Mouse (Mus musculus): ENCODE measurements around the gene Mageb3.
A peak's percentile ranks its signal among the peaks of the same experiment; 100 is the strongest.

Mageb3 gene

DNA sequence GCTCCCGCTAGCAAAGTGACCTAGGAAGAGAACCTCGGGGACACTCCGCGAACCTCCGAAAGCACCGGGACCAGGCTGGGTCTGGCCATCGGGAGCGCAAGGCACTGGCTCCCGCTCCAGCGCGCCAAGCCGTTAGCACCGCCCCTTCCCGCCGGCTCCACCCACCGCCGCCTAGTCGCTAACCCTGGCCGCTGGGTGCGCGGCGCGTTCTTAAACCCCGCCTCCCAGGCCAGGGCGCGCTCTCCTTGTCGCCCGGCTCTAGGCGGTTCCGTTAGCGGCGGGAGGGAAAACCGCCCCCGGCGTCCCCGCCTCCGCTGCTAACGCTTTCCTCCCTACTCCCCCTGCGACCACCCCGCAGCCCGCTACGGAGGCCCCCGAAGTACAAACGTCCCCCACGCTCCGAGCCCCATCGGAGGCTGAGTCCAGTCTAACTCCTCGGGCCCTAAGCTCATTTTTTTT, at the start of gene Mageb3, which contains the start of gene Ctdspl2:
Gene Mageb3, minus strand, starts transcription at position 328 of the 459 bp plus-strand sequence.
Gene Ctdspl2, plus strand, starts transcription at position 237 of the 459 bp plus-strand sequence.
- DNase-seq, result peak; percentile 100

DNA sequence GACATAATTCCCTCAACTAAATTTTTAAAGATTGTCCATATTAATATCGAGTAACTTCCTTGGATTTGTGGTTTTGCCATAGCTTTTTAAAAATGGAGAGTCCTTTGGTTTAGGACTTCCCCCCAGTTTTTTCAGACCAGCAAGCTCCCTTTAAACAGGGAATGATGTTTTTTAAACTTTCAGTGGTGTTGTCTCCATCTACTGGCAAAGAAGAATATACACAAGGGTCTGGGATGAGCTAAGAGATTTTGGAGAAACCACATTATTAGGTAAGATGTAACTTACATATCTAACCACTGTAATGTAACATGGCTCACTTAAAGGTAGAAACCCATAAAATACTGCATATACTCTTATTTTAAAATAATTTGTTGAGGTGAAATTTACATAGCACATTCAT, 39.8 kb upstream of the Mageb3 start:
- DNase-seq, result no peak

DNA sequence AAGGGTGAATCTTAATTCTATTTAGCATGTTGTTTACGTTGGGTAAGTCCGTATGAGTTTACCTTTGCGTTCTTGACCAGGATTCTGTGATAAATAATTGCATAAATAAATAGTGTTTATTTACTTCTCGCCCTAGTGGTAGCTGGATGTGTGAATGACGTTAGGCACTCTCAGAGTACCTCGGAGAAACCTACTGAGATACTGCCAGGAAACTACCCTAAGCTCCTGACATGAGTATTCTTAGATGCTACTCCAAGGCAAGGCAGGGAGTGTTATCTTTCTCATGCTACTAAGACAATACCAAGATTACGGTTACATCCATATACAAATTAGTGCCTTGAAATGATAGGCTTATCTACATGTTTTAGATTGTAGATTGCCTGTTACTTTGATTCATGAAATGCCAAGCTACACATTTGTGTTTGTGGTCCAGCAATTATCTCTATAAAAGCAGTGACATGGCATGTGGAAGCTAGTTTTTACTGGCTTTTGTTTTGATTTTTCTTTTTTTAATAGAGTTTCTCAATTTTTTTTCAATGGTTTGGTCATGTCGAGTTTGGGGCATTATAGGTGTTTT, 1.4 kb upstream of the Mageb3 start:
- no peak for DNase-seq

DNA sequence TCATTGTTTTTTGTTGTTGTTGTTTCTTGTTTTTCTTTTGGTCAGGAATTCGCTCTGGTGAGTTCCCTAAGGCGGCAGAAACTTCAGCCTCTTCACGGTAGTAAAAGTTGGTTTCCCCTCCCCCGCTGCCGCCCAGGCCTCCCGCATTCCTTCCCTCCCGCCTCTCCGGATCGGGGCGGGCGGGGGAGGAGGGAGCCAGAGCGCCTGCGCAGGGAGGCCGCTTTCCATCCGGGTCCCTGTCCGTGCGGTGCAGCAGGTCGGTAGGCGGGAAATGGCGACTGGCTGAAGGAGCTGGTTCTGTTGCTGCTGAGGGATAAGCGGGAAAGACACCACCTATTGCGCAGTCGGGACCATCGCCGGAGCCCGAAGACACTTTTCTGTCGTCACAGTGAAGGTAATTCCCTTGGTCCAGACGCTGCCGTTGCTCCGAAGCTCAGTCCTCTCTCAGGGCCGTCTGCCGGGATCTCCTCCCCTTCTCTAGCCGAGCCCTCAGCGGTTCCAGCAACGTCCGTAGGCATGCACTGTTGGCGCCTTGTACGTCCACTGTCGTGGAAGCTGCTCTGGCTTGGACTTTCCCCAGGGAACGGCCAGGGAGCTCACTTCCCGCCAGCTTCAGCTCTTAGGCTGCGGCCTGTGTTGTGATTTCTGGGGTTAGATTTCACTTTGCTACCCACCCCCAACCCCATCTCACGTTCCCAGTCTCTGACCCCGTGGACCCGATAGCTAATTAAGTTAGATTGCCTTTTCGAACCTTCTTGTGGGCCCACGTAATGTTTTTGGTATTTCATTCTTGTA, 529 bp upstream of the Mageb3 start:
- DNase-seq, result peak; percentile 100

DNA sequence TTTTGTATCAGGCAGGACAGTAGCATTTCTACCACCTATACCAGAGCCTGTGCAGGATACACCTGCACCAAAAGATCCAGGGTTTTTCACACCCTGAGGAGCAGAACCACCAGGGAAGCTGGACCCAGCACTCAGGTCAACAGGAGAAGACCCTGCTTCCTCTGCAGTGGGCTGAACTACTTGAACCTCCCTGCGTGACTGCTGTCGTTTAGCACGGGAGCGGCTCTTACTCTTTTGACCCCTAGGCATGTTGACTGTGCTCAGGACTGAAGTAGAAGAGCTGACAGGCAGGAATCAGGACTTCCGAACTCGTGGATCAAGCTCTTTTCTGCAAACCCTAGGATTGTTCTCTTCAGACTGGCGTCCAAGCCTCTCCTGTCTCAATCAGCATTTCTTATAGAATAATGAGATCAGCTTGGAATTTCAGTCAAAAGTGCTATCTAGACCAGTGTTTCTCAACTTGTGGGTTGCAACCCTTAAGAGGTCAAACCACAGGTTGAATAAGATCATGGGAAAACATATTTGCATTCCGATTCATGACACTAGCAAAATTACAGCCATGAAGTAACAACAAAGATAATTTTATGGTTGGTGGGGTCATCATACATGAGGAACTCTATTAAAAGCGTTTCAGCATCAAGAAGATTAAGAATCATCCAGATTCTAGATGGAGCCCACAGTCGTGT, 778 bp downstream of the Mageb3 start:
- peak; percentile 86 for DNase-seq

DNA sequence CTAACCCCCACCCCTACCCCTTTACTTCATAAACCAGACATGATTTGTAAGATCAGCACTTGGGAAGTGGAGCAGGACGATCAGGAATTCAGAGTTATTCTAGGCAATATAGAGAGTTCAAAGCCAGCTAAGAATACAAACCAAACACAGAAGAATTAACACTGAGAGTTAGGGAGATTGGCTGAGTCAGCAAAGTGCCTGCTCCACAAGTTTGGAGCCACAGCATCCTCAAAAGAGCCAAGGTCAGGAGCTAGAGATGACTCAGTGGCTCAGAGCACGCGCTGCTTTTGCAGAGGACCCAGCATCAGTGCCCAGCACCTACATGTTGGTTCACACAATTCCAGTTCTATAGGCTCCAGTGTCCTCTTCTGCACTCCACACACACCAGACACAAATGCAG, 12.5 kb downstream of the Mageb3 start:
- peak; percentile 51 for DNase-seq

DNA sequence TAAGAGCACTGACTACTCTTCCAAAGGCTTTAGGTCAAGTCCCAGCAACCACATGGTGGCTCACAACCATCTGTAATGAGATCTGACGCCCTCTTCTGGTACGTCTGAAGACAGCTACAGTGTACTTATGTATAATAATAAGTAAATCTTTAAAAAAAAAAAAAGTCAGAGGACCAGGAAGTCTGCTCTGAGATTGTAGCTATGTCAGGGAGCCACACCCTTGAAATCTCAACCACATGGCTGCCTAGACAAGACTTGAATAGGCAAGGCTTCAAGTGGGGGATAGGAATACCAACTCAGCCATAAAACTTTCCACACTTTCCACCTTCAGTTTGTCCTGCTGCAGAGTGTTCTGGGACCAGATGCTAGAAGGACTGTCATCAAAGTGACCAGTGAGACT, 18.3 kb downstream of the Mageb3 start:
- DNase-seq, result peak; percentile 53

DNA sequence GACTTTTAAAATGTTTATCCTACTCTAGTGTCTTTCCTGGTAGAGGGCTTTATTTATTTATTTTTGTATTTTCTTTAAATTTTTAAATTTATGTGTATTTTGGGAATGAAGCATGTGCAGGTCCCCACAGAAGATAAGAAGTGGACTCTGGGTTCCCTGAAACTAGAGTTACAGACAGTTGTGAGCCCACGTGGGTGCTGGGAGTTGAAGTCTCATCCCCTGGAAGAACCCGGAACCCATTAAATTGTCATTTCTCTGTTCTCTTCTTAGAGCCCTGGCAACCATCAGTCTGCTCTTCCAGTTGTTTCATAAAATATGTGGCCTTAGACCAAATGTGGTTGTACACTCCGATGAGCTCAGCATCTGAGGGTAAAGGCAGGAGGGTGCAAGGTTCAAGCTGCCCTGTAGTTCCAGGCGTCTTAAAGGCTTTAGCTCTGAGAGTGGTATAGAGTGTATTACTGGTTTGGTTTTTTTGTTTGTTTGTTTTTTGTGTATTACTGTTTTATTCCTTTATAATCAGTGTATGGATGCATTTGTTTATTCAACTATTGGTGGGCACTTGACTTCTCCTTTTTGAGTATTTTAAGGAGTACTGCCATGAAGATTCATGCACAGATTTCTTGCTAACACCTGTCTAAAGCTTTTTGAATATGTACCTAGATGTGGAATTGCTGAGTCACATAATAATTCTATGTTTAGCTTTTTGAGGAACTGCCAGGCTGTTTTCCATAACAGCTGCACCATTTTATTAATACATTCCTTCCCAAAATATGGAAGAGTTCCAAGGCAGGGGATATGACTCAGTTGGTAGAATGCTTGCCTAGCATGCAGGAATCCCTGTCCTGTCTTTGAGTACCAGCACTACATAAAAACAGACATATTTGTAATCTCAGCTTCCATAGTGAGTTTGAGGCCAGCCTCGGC, 39.6 kb downstream of the Mageb3 start:
- DNase-seq, result no peak

DNA sequence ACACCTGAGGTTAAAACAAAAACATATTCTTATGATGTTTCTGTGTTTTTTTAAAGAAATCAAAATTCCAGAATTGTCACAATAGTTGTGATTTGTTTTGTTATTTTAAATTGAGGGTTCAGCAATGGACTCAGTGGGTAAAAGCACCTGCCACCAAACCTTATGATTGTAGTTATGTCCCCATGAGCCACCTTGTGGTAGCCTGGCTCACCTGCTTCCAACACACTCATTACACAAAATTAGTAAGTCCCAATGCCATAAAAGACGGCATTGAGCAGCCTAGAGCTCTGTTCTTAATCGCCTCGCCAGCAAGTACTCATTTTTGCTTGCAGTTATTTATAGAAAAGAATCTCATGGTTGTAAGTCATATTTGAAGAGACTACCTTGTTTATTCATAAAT, 45.9 kb downstream of the Mageb3 start:
- DNase-seq, result no peak
